Mouse (Mus musculus): ENCODE results near the gene Tmem185b.
A peak's percentile ranks its signal among the peaks of the same experiment; 100 is the strongest.

The Tmem185b gene

DNA sequence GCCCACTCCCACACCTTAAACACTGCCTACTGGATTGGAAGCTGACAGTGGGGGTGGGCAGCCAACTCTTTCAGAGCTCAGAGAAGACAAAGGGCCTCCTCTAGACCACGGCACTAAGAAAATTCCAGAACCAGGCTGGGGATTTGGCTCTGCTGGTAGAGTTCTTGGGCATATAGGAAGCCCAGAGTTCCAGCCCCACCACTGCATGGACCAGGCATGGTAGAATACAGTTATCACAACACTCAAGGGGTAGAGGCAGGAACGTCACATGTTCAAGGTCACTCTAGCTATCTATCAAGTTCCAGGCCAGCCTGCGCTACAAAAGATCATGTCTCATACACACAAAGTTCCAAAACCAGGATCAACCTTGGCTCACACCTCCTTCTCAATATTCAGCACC, 22.8 kb upstream of the Tmem185b start:
- no peak for DNase-seq (ENCODE audit: low spot score)

DNA sequence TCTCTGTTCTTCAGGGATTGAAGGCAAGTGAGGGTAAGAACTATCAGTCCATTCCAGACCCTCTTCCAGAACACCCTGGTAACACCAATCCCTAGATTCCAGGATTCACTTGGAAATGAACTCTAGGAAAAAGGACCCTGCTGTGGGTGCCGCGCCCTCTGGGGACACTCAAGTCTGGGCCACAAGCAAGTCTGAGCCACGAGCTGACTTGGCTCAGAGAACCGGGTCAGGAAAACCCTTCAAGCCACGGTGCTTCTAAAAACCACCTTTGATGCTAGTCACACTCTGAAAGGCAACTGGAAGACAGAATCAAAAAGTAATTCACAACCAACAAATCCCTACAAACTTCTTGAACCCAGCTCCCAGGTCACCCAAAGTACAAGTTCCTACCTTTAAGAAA, 22.2 kb upstream of the Tmem185b start:
- no peak for DNase-seq (ENCODE audit: low spot score)

DNA sequence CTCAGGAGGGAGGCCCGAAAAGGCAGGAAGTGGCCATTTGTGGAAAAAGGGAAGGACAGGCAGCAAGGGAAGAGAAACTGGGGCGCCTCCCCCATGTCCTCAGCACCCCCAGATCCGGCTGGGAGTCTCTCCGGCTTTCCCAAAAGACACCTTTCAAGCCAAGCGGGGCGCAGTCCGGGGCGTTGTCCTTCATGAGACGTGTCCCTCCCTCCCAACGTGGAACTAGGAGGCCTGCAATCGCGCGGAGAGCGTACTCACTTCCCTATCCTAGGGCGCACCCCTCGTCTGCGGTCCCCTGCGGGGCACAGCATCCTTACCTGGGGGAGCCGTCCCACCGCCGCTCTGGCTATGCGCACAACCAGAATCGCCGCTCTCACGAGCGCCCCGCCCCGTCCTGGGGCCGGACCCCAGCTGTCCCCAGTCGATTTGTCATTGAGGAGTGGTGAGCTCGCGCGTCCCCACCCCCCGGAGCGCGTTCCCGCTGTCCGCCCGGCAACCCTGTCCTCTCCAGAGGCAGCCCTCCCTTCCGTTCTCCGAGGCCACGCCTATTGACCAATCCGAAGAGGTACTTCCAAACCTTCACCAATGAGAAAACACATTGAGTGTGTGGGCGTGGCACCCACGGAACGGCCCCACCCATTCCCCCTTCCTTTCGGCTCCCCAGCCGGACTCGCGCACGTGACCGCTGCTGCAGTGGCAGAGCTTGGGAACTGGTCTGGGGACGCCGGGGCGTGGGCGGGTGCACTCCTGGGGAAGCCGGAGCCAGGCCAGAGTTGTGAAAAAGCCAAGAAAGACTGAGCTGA, 21.5 kb upstream of the Tmem185b start, which contains the start of gene Ralb:
Gene Ralb, minus strand, starts transcription at position 535 of the 803 bp plus-strand sequence.
- peak; percentile 99 for DNase-seq (ENCODE audit: low spot score)

DNA sequence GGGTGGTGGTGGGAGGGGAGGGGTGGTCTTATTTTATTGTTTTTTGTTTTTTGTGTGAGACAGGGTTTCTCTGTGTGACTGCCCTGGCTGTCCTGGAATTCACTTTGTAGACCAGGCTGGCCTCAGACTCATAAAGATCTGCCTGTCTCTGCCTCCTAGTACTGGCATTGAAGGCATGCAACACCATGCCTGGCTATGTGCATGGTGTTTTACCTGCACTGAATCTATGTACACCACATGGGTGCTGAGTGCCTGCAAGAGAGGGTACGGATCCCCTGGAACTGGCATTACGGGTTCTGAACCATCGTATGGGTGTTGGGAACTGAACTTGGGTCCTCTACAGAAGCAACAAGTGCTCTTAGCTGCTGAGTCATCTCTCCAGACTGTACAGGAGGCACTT, 20.0 kb upstream of the Tmem185b start:
- DNase-seq (ENCODE audit: low spot score), result no peak

DNA sequence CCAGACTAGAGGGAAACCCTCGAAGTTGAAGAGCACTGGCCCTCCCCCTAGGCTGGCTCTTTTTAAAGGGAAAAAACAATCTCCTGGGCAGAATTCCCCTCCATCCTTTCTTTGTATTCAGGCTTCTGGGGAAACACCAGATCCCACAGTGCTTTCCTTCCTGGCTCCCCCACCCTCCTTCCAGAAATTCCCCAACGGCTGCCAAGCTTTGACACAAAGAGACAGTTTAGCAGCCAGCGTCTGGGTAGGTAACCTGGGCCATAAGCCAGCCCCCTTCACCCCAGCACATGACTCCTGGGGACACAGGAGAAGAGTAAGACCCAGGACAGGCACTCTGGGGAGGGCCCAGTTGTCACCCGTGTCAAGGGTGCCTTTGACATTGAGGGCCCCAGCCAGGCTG, 17.4 kb upstream of the Tmem185b start:
- no peak for DNase-seq (ENCODE audit: low spot score)

DNA sequence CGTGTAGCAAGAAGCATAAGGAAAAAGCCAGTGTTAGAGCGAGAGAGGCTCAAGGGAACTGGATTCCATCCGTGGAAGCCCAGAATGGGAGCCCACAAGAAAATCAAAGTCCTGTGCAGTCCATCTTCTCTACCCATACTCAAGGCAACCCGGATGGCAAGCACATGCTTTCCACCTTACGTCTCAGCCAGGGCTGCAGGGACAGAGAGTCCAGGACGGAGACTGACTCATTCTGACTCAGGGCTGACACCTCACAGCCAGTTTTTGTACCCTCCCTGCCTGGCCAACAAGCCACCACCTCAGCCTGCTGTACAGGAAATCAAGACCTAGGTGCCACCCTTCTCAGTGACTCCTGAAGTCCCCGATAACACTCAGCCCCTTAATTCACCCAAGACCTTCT, 16.5 kb upstream of the Tmem185b start:
- no peak for DNase-seq (ENCODE audit: low spot score)

DNA sequence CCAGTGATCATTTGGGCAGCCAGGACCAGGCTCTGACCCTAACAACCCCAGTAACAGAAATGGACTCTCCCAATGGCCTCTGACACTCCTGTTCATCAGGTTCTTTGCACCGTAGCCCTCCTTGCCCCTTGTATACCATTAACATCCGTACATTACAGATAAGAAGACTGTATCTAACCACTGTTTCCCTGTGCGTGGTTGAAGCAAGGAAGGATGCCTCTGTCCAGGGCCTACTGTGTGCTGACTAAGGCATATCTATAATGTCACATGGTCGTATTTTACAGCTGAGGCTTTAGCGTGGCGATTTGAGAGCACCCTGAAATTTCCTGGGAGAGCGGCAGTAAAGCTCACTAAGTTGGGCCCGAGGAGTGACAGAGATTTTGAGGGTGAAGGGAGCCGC, 15.6 kb upstream of the Tmem185b start:
- no peak for DNase-seq (ENCODE audit: low spot score)

DNA sequence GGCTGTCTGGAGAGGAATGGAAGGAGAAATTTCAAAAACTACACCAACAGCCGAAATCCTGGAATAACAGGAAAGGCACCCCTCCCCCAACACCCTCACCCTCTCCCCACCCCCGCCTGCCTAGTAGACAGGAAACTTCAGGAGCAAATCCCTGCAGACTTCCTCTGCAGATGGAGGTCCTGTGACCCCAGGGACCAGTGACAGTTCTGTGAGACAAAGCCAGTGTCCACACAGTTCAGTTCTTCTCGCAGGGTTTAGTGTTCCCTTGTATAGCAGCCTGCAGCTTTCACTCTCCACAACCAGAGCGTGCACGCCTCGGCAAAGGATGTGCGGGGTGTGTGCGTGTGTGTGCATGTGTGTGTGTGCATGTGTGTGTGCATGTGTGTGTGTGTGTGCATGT, 15.1 kb upstream of the Tmem185b start:
- no peak for DNase-seq (ENCODE audit: low spot score)

DNA sequence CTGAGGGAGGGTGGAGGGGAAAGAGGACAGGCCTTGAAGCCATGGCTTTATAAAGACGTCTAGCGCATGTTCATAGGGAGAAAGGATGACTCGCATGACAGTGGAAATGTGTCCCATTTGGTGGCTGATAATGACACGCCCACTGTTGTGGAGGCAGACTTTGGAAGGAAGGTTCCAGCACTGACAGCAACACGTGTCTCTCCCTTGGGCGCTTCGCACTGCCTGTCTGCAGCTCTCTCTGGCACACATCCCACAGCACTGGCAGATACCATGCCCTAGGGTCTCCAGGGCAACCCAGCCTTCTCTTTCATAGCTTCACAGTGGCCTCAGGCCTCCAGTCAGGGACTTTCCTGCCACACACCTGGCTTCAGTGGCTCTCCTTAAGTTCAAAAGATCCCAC, 7.9 kb upstream of the Tmem185b start:
- no peak for DNase-seq (ENCODE audit: low spot score)

DNA sequence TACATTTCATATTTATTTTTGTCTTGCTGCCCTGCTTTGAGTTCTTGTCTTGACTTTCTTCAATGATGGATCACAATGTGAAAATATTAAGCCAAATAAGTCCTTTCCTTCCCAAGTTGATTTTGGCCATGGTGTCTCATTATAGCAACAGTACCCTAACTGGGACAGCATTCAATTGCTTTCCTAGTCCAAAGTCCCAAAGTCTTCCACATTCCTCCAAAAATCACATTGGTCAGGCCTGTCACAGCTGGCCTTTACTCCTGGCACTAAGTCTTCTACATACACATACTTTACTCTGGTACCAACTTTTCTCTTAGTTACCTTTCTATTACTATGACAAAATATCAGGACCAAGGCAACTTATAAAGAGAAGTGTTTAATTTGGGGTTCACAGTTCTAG, 7.2 kb upstream of the Tmem185b start:
- no peak for DNase-seq (ENCODE audit: low spot score)

DNA sequence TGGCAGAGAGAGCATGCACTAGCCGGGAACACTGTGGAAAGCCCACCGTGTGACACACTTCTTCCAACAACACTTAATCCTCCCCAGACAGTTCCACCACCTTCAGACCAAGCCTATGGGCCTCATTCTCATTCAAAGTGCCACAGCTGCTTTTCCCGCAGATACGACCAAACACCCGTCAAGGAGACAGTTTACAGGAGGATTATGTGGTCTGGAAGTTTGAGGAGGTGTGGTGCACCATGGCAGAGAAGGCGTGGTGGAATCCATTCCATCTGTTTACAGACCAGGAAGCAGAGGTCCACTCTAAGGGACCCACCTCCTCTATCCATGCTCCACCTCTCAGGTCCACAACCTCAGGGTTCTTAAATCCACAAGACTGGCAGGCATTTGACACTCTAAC, 6.7 kb upstream of the Tmem185b start:
- no peak for DNase-seq (ENCODE audit: low spot score)

DNA sequence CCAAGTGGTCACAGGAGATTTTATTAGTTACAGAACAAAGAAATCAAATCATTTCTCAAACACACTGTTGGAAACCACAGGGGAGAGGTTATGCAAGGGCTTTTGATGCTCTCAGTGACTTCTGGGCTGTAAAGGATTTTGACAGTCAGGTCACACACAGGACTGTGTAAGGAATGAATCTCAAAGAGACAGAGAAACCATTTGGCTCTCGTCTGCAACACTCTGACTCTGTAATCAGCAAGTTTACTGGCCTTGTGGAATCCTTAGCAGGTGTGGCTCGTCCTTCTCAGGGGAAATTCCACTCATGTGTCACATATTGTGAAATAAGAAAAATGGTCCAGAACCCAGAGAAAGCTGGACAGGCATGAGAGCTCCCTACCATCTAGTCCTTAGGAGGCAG, 4.9 kb upstream of the Tmem185b start:
- no peak for DNase-seq (ENCODE audit: low spot score)

DNA sequence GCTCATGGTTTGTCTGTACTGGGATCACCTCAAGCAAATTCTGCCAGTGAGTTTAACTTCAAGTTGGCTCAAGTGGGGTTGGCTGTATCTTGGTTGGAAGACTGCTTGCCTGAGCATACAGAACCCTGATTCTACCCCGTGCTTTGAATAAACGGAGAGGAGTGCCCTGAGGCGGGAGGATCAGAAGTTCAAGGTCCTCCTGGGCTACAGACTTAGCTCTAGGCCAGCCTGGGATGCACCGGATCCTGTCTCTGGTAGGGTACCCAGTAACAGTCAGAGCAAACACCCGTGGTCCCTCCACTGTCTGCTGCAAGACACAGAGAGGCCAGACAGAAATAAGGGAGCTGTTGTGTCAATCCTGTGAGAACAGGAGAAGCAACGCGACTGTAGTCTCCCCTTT, 4.3 kb upstream of the Tmem185b start:
- DNase-seq (ENCODE audit: low spot score), result no peak

DNA sequence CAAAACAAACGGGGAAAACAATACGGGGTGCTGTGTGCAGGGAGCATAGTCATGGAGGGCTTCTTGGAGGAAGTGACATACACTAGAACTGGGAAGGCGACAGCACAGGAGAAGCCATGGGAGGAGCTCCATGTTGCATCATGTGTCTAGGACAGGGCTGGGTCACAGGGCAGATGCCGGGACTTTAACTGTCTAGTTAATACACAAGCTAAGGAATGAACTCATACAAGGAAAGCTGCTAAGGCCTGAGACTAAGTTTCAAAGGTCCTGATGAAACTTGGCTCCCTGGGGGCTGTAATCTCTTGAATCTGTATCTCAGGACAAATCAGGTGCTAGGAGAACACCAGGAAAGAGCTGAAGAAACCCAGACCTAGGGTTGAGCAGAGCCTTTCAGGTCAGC, 3.2 kb upstream of the Tmem185b start:
- peak; percentile 82 for DNase-seq (ENCODE audit: low spot score)

DNA sequence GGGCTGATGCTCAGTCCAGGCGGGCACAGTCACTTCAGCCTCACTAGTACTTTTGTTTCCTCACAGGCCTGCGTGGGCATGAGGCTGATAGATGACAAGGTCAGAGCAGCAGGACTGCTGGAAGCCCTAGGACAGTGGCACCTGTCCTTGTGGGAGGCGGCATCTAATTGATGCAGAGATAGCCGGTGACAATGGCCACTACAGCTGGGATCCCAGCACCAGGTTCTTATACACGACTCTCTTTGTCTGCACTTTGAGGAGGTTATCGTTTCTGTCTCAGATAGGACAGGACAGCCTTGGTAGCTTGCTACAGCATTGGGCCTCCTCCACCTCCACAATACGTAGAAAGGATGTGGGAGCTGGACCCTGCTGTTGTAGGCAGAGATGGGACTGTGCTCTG, 2.6 kb upstream of the Tmem185b start:
- DNase-seq (ENCODE audit: low spot score), result no peak

DNA sequence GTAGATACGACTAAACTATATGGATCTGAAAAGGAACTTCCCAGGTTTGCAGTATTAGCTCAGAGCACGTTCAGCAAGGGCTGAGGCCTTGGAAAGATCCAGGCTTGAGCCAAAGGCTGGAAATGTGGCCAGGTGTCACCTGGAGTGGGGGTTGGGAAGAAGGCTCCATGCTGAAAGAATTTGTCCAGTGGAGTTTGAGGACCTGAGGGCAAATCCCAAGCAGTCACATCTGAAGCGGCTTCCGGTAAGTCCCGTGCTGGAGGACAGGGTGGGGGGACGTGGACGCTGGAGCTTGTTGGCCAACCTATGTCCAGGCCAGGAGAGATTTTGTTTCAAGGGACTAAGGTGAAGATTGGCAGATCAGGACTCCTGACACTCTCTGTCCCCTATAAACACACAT, 2.1 kb upstream of the Tmem185b start:
- no peak for DNase-seq (ENCODE audit: low spot score)

DNA sequence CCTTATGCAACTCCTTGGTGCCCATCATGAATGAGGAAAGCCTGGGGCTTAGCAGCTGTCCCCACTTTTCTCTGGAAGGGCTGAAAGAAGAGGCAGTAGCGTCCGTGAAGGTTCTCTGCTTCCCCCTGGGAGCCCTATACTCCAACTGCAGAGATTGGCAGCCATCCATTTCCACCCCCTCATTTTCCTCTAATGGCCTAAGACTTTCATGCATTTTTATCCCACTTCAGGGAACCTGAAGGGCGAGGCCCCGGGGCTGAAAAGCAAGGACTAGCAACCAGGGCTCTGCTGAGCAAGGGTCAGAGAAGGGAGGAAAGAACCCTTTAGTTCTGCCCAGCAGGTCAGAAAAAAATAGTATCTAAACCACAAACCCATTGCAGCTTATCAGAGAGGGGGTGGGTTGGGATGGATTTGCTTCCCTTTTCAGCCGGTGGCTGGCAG, 936 bp upstream of the Tmem185b start:
- no peak for DNase-seq (ENCODE audit: low spot score)

DNA sequence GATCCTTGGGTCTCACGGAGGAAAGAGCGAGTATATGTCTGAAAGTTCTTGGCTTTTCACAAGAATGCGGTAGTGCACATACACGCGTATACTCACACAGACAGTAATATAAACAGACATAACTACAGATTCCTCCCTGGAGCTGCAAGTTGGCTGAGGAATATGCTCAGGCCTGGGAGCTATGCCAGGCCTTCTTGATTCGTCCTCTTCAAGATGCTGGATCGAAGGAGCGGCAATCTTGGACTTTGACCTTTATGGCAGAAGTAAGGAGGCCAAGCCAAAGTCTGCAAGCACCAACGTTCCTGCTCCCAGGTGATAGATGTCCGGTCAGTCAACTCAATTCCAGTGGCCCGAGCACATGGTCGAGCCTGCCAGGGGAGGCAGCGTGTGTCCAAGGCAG, 5.0 kb downstream of the Tmem185b start:
- no peak for DNase-seq (ENCODE audit: low spot score)

DNA sequence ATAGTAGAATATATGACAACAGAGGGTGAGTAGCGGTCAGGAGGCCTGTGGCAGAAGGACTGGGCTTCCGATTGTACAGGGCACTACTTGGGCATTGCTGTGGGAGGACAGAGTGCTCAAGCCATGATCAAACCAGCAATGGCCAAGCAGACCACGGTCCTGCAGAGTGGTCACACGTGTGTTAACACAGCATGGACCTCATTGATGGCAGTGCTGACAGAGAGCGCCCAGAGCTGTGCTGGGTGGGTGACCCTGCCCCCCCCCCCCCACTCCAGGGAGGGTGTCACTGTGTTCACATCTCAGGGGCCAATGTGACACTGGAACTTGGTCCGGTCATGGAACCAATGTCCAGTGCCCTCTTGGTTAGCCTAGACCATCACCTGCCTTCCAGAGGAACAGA, 6.2 kb downstream of the Tmem185b start:
- DNase-seq (ENCODE audit: low spot score), result no peak

DNA sequence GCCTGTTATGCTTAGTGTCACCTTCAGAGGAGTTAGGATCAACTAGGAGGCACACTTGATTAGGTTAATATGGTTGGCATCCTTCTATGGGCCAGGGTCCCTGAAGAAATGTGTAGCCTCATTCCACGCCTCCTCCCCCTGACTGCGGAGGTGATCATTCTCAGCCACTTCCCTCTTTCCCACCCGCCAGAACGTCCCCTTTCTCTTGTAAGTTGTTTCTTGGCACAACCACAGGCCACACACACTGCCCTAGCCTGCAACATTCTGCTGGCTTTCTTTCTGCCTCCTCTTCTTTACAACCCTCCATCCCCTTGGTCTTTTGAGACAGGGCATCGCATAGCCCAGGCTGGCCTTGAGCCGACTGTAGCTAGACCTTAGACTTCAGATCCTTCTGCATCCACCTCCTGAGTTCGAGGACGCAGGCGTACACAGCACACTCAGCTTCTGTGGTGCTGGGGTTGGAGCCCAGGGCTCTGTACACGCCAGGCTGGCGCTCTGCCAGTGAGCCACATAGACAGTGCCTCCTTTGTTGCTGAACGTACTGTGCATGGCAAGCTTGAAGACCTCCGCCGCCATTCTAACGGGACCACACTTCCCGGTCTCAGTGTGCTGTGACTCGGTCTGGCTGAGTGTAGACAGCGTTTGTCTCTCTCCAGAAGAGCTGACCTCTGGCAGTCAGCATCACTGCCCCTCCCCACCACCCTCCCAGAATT, 7.3 kb downstream of the Tmem185b start:
- DNase-seq (ENCODE audit: low spot score), result no peak

DNA sequence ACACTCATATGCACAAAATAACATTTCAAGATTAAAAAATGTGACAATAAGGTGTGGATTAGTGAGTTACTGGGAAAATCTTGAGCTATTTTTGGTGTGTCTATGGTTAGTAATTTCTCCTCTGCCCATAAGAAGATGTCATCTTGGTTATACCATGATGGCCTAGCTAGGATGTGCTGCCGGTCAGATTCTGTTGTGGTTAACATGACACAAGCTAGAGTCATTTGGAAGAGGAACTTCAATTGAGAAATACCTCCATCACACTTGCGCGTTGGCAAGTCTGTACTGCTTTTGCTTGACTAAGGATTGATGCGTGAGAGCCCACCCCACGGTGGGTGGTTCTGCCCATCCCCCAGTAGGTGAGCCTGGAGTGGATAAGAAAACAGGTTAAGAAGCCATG, 8.4 kb downstream of the Tmem185b start:
- DNase-seq (ENCODE audit: low spot score), result no peak

DNA sequence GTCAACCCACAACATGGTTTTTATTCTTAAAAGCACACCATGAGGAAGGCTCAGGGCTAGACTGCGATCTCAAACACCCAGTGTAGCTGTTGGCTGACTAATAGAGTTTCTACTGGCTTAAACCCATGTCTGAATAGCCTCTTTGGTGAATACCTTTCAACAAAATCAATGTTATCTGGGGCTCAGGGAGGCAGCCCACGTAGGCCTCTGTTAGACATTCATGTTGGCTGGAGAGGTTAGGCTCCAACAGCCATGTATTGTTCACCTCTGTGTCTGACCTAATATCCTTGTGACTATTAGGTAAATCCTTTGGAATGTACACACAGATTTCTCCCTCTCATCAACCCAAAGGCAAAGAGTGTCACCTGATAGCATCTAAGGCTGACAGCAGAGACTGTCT, 10.2 kb downstream of the Tmem185b start:
- DNase-seq (ENCODE audit: low spot score), result no peak

DNA sequence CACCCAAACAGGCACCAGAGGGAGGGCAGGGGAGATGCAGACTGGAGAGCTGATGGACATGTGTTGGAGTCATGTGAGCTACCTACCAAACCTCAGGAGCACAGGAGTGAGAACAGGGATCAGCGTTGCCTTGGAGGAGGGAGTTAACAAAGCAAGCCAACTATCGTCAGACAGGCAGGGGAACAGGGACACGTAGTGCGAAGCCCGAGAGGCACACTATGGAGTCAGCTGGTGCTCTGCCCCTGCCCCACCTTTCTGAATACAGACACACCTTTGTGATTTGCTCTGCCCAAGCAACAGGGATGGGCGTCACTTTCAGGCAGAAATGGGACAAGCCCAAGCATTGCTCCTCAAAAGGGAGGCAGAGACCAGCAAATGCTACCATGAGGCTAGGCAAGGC, 11.7 kb downstream of the Tmem185b start:
- DNase-seq (ENCODE audit: low spot score), result no peak

DNA sequence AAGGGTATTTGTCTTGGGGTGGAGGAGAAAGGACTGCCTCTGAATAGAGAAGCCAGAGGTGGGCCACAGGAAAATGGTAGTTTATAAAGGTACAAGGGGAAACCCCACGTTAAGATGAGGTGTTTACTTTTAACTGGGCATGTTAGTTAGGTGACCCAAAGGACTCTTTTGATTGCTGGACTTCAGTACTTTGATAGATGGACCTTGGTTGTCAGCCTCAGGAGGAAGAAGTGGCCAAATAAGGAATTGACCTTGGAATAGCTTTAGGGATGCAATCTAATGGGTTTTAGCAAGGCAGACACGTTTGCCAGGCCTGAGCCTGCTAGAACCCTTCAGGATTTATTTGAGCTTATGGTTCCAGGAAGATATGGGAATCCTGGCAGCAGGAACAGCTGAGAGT, 13.3 kb downstream of the Tmem185b start:
- DNase-seq (ENCODE audit: low spot score), result no peak
